Mouse (Mus musculus) adrenal gland, adult 8-10 months (tissue): Measurements from ENCODE around the gene Atxn7l1. TPM values are rescaled to one million over a fixed set of nuclear protein-coding genes. Genes with fewer than 3 reads are reported as not detected.
A peak's percentile ranks its signal among the peaks of the same experiment; 100 is the strongest.

ENCODE experiments used
- DNase-seq: peaks from one replicate; pipeline ENCODE4 v3.0.0; 2022
- total RNA-seq, 4 experiments: library from RNA; stranded (reverse); gene quantifications; 2 replicates each; pipeline ENCODE4 v1.2.4; 2022

Atxn7l1 gene
- total RNA-seq, 4 experiments from 2014 or later: 25.2 to 44.6 (median 35.4) TPM

GRCm38 (mm10) chr12:33235771-33236323, 88.4 kb downstream of the Atxn7l1 start:
- peak; percentile 55 for DNase-seq

- DNase-seq: no peak
These were observed 89.0 kb downstream of the Atxn7l1 start for GRCm38 (mm10) chr12:33236344-33237049.

GRCm38 (mm10) chr12:33237108-33237507, 89.6 kb downstream of the Atxn7l1 start:
- DNase-seq: no peak

GRCm38 (mm10) chr12:33242679-33243078, 95.2 kb downstream of the Atxn7l1 start:
- DNase-seq: no peak

- no peak for DNase-seq
These were observed 96.8 kb downstream of the Atxn7l1 start for GRCm38 (mm10) chr12:33244132-33244875.

- no peak for DNase-seq
These were observed 98.0 kb downstream of the Atxn7l1 start for GRCm38 (mm10) chr12:33245455-33245854.

- no peak for DNase-seq
These were observed 99.4 kb downstream of the Atxn7l1 start for GRCm38 (mm10) chr12:33246878-33247277.

- no peak for DNase-seq
These were observed 102.7 kb downstream of the Atxn7l1 start for GRCm38 (mm10) chr12:33250197-33250596.

- DNase-seq: no peak
These were observed 103.9 kb downstream of the Atxn7l1 start for GRCm38 (mm10) chr12:33251399-33251798.

- peak; percentile 31 for DNase-seq
These were observed 105.1 kb downstream of the Atxn7l1 start for GRCm38 (mm10) chr12:33252621-33253020.

GRCm38 (mm10) chr12:33253206-33253605, 105.7 kb downstream of the Atxn7l1 start:
- DNase-seq: no peak

GRCm38 (mm10) chr12:33255256-33255655, 107.8 kb downstream of the Atxn7l1 start:
- no peak for DNase-seq

- no peak for DNase-seq
These were observed 108.9 kb downstream of the Atxn7l1 start for GRCm38 (mm10) chr12:33256426-33256825.

GRCm38 (mm10) chr12:33258995-33259529, 111.6 kb downstream of the Atxn7l1 start:
- DNase-seq: no peak

GRCm38 (mm10) chr12:33260575-33260974, 113.1 kb downstream of the Atxn7l1 start:
- DNase-seq: no peak

GRCm38 (mm10) chr12:33265877-33266276, 118.4 kb downstream of the Atxn7l1 start:
- DNase-seq: no peak

- no peak for DNase-seq
These were observed 120.5 kb downstream of the Atxn7l1 start for GRCm38 (mm10) chr12:33267965-33268364.

GRCm38 (mm10) chr12:33269743-33270142, 122.2 kb downstream of the Atxn7l1 start:
- DNase-seq: no peak

- no peak for DNase-seq
These were observed 124.4 kb downstream of the Atxn7l1 start for GRCm38 (mm10) chr12:33271865-33272264.

- DNase-seq: no peak
These were observed 124.9 kb downstream of the Atxn7l1 start for GRCm38 (mm10) chr12:33272441-33272840.

GRCm38 (mm10) chr12:33273147-33273546, 125.7 kb downstream of the Atxn7l1 start:
- DNase-seq: no peak

GRCm38 (mm10) chr12:33273668-33274067, 126.2 kb downstream of the Atxn7l1 start:
- no peak for DNase-seq

- DNase-seq: no peak
These were observed 128.5 kb downstream of the Atxn7l1 start for GRCm38 (mm10) chr12:33276028-33276427.
